Mouse (Mus musculus) thymus, adult 2 months (tissue): Measurements from ENCODE around the gene Pex10. TPM values are rescaled to one million over a fixed set of nuclear protein-coding genes. Genes with fewer than 3 reads are reported as not detected.

Experiments
- DNase-seq: peaks from one replicate; pipeline ENCODE4 v3.0.0; 2021
- H3K27ac ChIP-seq: fragments of 200-500 bp; 2 replicates; pipeline ENCODE4 v1.5.1; 2012; ENCODE audit warnings: low read length, control low read depth; ENCODE audit not compliant: control insufficient read depth, insufficient read depth
- H3K27me3 ChIP-seq: fragments of 200-500 bp; 2 replicates; pipeline ENCODE4 v1.6.1; 2012; ENCODE audit warnings: mild to moderate bottlenecking, low read length, moderate library complexity, mixed read lengths; ENCODE audit not compliant: control insufficient read depth, insufficient read depth
- H3K36me3 ChIP-seq: fragments of 200-500 bp; 2 replicates; pipeline ENCODE4 v1.6.1; 2012; ENCODE audit warnings: mild to moderate bottlenecking, low read length, moderate library complexity; ENCODE audit not compliant: control insufficient read depth, insufficient read depth
- H3K4me1 ChIP-seq: fragments of 200-500 bp; replicated peaks from 2 replicates; pipeline ENCODE4 v1.6.1; 2012; ENCODE audit warnings: low read length; ENCODE audit not compliant: control insufficient read depth, insufficient read depth
- H3K4me3 ChIP-seq: fragments of 200-500 bp; 2 replicates; pipeline ENCODE4 v1.5.1; 2012; ENCODE audit warnings: mild to moderate bottlenecking, low read length, control low read depth, moderate library complexity; ENCODE audit not compliant: control insufficient read depth, insufficient read depth
- CTCF ChIP-seq: fragments of 200-500 bp; IDR thresholded peaks from 2 replicates; pipeline ENCODE4 v1.5.1; 2012; ENCODE audit warnings: mild to moderate bottlenecking, control low read depth, low read length, moderate library complexity, borderline replicate concordance; ENCODE audit not compliant: control insufficient read depth, poor library complexity, insufficient read depth; ENCODE audit errors: extremely low read depth
- POLR2A ChIP-seq: fragments of 200-500 bp; IDR thresholded peaks from 2 replicates; pipeline ENCODE4 v1.6.1; 2012; ENCODE audit warnings: mild to moderate bottlenecking, low read length, control low read depth, moderate library complexity; ENCODE audit not compliant: control insufficient read depth, poor library complexity, insufficient read depth; ENCODE audit errors: extremely low read depth
- WGBS: fragments of 180-500 bp; shearing (Covaris S2); methylation state at CpG from one replicate; pipeline ENCODE4 v1.1.7; 2018; 5-methylcytosine and 5-hydroxymethylcytosine counted together
- polyA plus RNA-seq: library from polyadenylated mRNA; depleted of rRNA; stranded (reverse); fragments of >200 nt; gene quantifications from 2 replicates; pipeline ENCODE4 v1.2.3, GENCODE M21; 2012

Pex10 gene
- polyA plus RNA-seq, 1 experiment, result 38.0 TPM

- Histone ChIP-seq H3K4me1 (0 out of 2 replicates have a peak, but pooled peaks cover 2% of the 10 kb centered on the region), H3K27ac (no peak overlapping the region), H3K36me3 (no peaks in the 10 kb centered on the region), H3K27me3 (no peaks in the 10 kb centered on the region), H3K4me3 (no peak overlapping the region)
- no peak for TF ChIP-seq CTCF
- TF ChIP-seq POLR2A, result no peak
- no peak for DNase-seq
- WGBS, result 78% methylated on average over 9 of the region's 9 CpGs
Observed at GRCm38 (mm10) chr4:155020813-155021212, 46.0 kb upstream of the Pex10 start.

- no peaks in the 10 kb centered on the region for H3K27me3 ChIP-seq
- no peak for DNase-seq
- 0 out of 2 replicates have a peak, but pooled peaks cover 2% of the 10 kb centered on the region for H3K4me1 ChIP-seq
- TF ChIP-seq POLR2A, result no peak
- TF ChIP-seq CTCF, result no peak
- no peak overlapping the region for H3K4me3 ChIP-seq
- H3K36me3 ChIP-seq, result no peaks in the 10 kb centered on the region
- no peak overlapping the region for H3K27ac ChIP-seq
- WGBS, result 77% methylated on average over 7 of the region's 7 CpGs
Observed at GRCm38 (mm10) chr4:155022228-155022855, 44.5 kb upstream of the Pex10 start.

- 89% methylated on average over 11 of the region's 11 CpGs for WGBS
- no peak for DNase-seq
- H3K36me3 ChIP-seq, result no peaks in the 10 kb centered on the region
- no peak overlapping the region for H3K27ac ChIP-seq
- TF ChIP-seq CTCF, result no peak
- TF ChIP-seq POLR2A, result no peak
- no peaks in the 10 kb centered on the region for H3K27me3 ChIP-seq
- no peak overlapping the region for H3K4me3 ChIP-seq
- H3K4me1 ChIP-seq, result no peaks in the 10 kb centered on the region
Observed at GRCm38 (mm10) chr4:155024170-155025010, 42.4 kb upstream of the Pex10 start.

- no peak for DNase-seq
- Histone ChIP-seq H3K4me1 (no peaks in the 10 kb centered on the region), H3K4me3 (no peak overlapping the region), H3K36me3 (no peaks in the 10 kb centered on the region), H3K27me3 (no peaks in the 10 kb centered on the region), H3K27ac (no peak overlapping the region)
- 47% methylated on average over 6 of the region's 6 CpGs for WGBS
- no peak for TF ChIP-seq POLR2A
- no peak for TF ChIP-seq CTCF
Observed at GRCm38 (mm10) chr4:155033115-155033514, 33.7 kb upstream of the Pex10 start.

- 51% methylated on average over 7 of the region's 7 CpGs for WGBS
- Histone ChIP-seq H3K36me3 (no peaks in the 10 kb centered on the region), H3K27ac (no peak overlapping the region), H3K27me3 (no peaks in the 10 kb centered on the region), H3K4me1 (no peaks in the 10 kb centered on the region), H3K4me3 (no peak overlapping the region)
- TF ChIP-seq CTCF (no peak), POLR2A (no peak)
- DNase-seq, result no peak
Observed at GRCm38 (mm10) chr4:155034202-155034601, 32.6 kb upstream of the Pex10 start.

GRCm38 (mm10) chr4:155034787-155035186, 32.0 kb upstream of the Pex10 start:
- H3K27ac ChIP-seq, result no peak overlapping the region
- H3K27me3 ChIP-seq, result no peaks in the 10 kb centered on the region
- no peak for DNase-seq
- TF ChIP-seq CTCF, result no peak
- TF ChIP-seq POLR2A, result no peak
- H3K36me3 ChIP-seq, result no peaks in the 10 kb centered on the region
- H3K4me3 ChIP-seq, result no peak overlapping the region
- no peaks in the 10 kb centered on the region for H3K4me1 ChIP-seq
- WGBS, result 66% methylated on average over 13 of the region's 13 CpGs
